Comparison of ENCODE assay signal across 8 mouse cellular contexts in genomic region chr3:108839647-108839999, GRCm38 (mm10). TPM values are rescaled to one million over a fixed set of nuclear protein-coding genes. Genes with fewer than 3 reads are reported as not detected.
DNase-seq lines count a peak whose midpoint lies in the region; ATAC-seq lines count a peak whose summit lies in the region.

No protein-coding gene starts in this region.

- no peak for ATAC-seq in forebrain, embryonic 11.5 days (replicated peaks; ENCODE audit: low FRiP score)
- no peak for ATAC-seq in liver, embryonic 12.5 days

- 14% methylated on average over 8 of the region's 8 CpGs for WGBS in forebrain, embryonic 11.5 days
- WGBS in liver, embryonic 12.5 days (ENCODE audit: insufficient replicate concordance), result 6% methylated on average over 8 of the region's 8 CpGs

- H3K27ac ChIP-seq in forebrain, embryonic 11.5 days (ENCODE audit: low read depth, low read length), result peak overlapping the region; percentile 57; the same call in 1 of the 2 replicates
- peak overlapping the region; percentile 94 for H3K27ac ChIP-seq in liver, embryonic 12.5 days

- no peaks in the 10 kb centered on the region for H3K4me1 ChIP-seq in forebrain, embryonic 11.5 days (replicated peaks; ENCODE audit: control insufficient read depth, insufficient read depth, low read length)
- peaks cover 35% of the 10 kb centered on the region for H3K4me1 ChIP-seq in liver, embryonic 12.5 days

- H3K4me3 ChIP-seq in forebrain, embryonic 11.5 days (ENCODE audit: low read depth, low read length), result peak overlapping the region; percentile 74
- peak overlapping the region; percentile 82 for H3K4me3 ChIP-seq in liver, embryonic 12.5 days

- no peaks in the 10 kb centered on the region for H3K27me3 ChIP-seq in forebrain, embryonic 11.5 days (ENCODE audit: control insufficient read depth, insufficient read depth, low read length)
- H3K27me3 ChIP-seq in liver, embryonic 12.5 days (replicated peaks), result peaks cover 4% of the 10 kb centered on the region; the same call in 1 of the 2 replicates

- DNase-seq in embryo, embryonic 10.5 days (ENCODE audit: low spot score), result peak; percentile 10
- no peak for DNase-seq in embryo, embryonic 9.5 days (ENCODE audit: extremely low spot score)
- DNase-seq in CD4-positive helper T cell, adult 2 months (ENCODE audit: low read depth, low spot score), result peak; percentile 48
- no peak for DNase-seq in forebrain, embryonic 11.5 days (ENCODE audit: low spot score)
- no peak for DNase-seq in adrenal gland, adult 2 months
- DNase-seq in left cerebral cortex, postnatal 4 days, result no peak
- no peak for DNase-seq in adrenal gland, adult 18-20 months (ENCODE audit: low spot score in 2 of 2)

- intact Hi-C loops in left cerebral cortex, postnatal 4 days (cut with DNase I), result no loop called here

- H3K36me3 ChIP-seq in forebrain, embryonic 11.5 days (ENCODE audit: control insufficient read depth, insufficient read depth, low read length), result no peaks in the 10 kb centered on the region
- peaks cover 9% of the 10 kb centered on the region; the same call in 1 of the 2 replicates for H3K36me3 ChIP-seq in liver, embryonic 12.5 days

- H3K9ac ChIP-seq in forebrain, embryonic 11.5 days (ENCODE audit: low read length), result peak overlapping the region; percentile 69
- peak overlapping the region; percentile 85 for H3K9ac ChIP-seq in liver, embryonic 12.5 days

- no peaks in the 10 kb centered on the region for H3K9me3 ChIP-seq in forebrain, embryonic 11.5 days (ENCODE audit: control insufficient read depth, low read length)
- no peaks in the 10 kb centered on the region for H3K9me3 ChIP-seq in liver, embryonic 12.5 days (replicated peaks)

- peak overlapping the region; percentile 67 for H3K4me2 ChIP-seq in forebrain, embryonic 11.5 days (ENCODE audit: low read depth, low read length, severe bottlenecking)
- H3K4me2 ChIP-seq in liver, embryonic 12.5 days, result peak overlapping the region; percentile 74

RNA-seq across cellular contexts. Expression of gene Stxbp3, which starts 0.7 kb away (rescaled TPM):
- 22.5 and 24.8 TPM in 2 replicates for polyA plus RNA-seq in forebrain, embryonic 11.5 days (2014; fragmentation: Nextera tagmentation; extraction: Ambion mirVana)
- polyA plus RNA-seq in liver, embryonic 12.5 days (2016; fragmentation: Nextera tagmentation; extraction: Ambion mirVana), result 21.1 and 24.3 TPM in 2 replicates
- 10 to 100 TPM; 43.1 to 60.1 TPM for total RNA-seq in adrenal gland, adult 2 months (2021)
- polyA plus RNA-seq in adrenal gland, adult 2 months (2012; rRNA removed), result 1.9 and 2.8 TPM in 2 replicates
- 10 to 100 TPM; 10.6 to 12.2 TPM for total RNA-seq in left cerebral cortex, postnatal 4 days (2021)
- total RNA-seq in adrenal gland, adult 18-20 months (2021), result 10 to 100 TPM; 42.0 to 74.7 TPM

RNA-seq across cellular contexts. Expression of gene Fndc7, which starts 50.2 kb away (rescaled TPM):
- not detected in 2 replicates for polyA plus RNA-seq in forebrain, embryonic 11.5 days (2014; fragmentation: Nextera tagmentation; extraction: Ambion mirVana)
- polyA plus RNA-seq in liver, embryonic 12.5 days (2016; fragmentation: Nextera tagmentation; extraction: Ambion mirVana), result 0.07 and 0.10 TPM in 2 replicates
- 1 to 10 TPM in 1 of 2 experiments, under 1 TPM in 1; 0.35 to 1.1 TPM for total RNA-seq in adrenal gland, adult 2 months (2021)
- 0.19 and 0.25 TPM in 2 replicates for polyA plus RNA-seq in adrenal gland, adult 2 months (2012; rRNA removed)
- under 1 TPM in 1 of 2 experiments, not detected in 1; 0.14 TPM for total RNA-seq in left cerebral cortex, postnatal 4 days (2021)
- total RNA-seq in adrenal gland, adult 18-20 months (2021), result under 1 TPM; 0.43 to 0.74 TPM

Comparison
In these comparisons a context has a peak if more than half of its experiments do, and no peak if none do; other contexts are left out.
1. DNase-seq: peak in embryo, embryonic 10.5 days (single experiment) and CD4-positive helper T cell, adult 2 months (single experiment); none in embryo, embryonic 9.5 days (single experiment), forebrain, embryonic 11.5 days (single experiment), adrenal gland, adult 2 months (single experiment), left cerebral cortex, postnatal 4 days (single experiment) and adrenal gland, adult 18-20 months (0 of 2).